Mouse (Mus musculus) brain, embryonic 14.5 days (tissue): Measurements from ENCODE around the gene Ubxn10.

Experiments used
- CTCF ChIP-seq: fragments of 200-500 bp; IDR thresholded peaks from 2 replicates; pipeline ENCODE4 v1.5.1; 2012; ENCODE audit warnings: inconsistent platforms, mild to moderate bottlenecking, moderate library complexity, borderline replicate concordance; ENCODE audit not compliant: insufficient read depth, insufficient read length; ENCODE audit errors: extremely low read depth
- POLR2A ChIP-seq: fragments of 200-500 bp; IDR thresholded peaks from 2 replicates; pipeline ENCODE4 v1.6.1; 2012; ENCODE audit warnings: mild to moderate bottlenecking, inconsistent platforms, borderline replicate concordance; ENCODE audit not compliant: poor library complexity, insufficient read depth, insufficient read length, severe bottlenecking; ENCODE audit errors: extremely low read depth

DNA sequence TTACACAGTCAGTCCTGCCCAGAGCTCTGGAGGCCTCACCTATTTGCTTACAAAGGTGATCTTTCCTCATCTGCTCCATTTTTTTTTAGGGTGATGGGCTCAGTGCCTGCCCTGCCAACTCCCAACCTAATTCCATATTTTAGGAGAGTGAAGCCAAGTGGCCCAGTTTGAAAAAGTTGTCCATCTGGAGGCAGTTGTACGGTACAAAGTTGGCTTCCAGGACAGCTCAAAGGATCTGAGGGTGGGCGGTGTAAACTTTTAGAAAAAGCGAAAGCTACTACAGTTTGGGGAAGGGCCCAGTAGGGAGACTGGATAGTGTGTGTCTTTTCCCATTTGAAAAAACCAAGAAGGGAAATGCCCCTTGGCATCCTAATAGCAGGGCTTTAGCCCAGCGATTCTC, 2.1 kb downstream of the Ubxn10 start:
- TF ChIP-seq CTCF (no peak), POLR2A (no peak)
